Mouse (Mus musculus): ENCODE data around the gene Btnl10. TPM values are rescaled to one million over a fixed set of nuclear protein-coding genes. Genes with fewer than 3 reads are reported as not detected.

The Btnl10 gene
- polyA plus RNA-seq, 1 experiment from 2014 or later: not detected

DNA sequence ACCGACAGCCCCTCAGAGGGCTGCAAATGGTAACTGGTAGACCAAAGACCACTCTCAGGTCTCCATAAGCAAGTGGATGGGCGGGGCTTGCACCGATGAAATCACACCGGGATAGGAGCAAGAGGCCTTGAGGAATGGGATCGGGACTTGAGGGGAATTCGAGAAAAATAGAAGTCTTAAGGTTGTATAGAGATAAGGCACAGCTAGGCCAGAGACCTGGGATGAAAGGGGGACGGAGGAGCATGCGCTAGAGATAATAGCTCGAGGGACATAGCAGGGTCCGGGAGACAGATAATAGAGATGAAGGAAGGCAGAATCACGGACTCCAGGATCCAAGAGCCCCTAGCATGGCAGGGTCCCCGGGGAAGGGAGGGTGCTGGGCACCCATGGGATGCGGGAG lies 20.2 kb downstream of the Btnl10 start:
- ATAC-seq (ENCODE audit: low read depth): peak; percentile 11
- WGBS: under 1% methylated on average over 10 of the region's 13 CpGs

DNA sequence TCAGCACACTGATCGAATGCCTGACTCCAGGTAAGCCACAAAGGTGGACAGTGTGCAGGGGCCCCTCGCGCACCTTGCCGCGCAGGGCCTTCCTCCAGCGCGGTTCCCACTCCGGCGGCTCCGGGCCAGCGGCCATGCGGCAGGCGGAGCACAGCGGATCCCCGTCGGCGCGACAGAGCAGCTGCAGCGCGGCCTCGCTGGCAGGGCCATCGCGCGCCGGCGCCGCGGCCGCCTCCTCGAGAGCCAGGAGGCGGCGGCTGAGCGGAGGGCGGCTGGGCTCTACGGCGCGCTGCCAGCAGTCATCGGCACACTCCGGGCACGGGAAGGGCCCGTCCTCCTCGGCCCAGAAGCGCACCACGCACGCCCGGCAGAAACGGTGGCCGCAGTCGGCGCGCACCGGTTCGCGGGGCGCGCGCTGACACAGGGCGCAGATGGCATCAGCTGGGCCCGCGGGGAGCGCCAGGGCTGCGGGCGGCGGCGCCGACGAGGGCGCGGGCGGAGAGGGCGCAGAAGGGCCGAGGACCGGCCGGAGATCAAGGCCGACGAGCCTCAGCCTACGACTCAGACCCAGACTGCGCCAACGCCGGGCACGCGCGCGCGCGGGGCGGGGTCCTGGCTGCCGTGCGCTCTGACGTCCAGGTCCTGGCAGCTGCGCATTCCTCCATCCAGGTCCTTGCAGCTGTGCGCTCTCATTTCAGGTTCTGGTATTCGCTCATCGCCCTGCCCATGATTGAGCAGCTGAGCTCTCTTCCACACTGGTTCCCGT lies 20.8 kb downstream of the Btnl10 start, which contains the start of gene Rnf187:
Rnf187 (minus strand) TSS at position 595 of the 766 bp plus-strand sequence.
- Histone ChIP-seq H3K4me3 (peak within 1 kb of the TSS; percentile 96), H3K4me2 (peak within 1 kb of the TSS; percentile 94), H3K9me3 (no peaks in the 10 kb centered on the region), H3K27ac (replicated peaks) (peak within 1 kb of the TSS; percentile 96), H3K36me3 (peaks cover 33% of the 10 kb centered on the region), H3K27me3 (no peaks in the 10 kb centered on the region), H3K4me1 (replicated peaks) (peaks cover 35% of the 10 kb centered on the region), H3K9ac (peak within 1 kb of the TSS; percentile 99)
- WGBS: under 1% methylated on average over 95 of the region's 95 CpGs
- peak; percentile 97 for ATAC-seq (ENCODE audit: low read depth)

More for the DNA sequence above, 20.2 kb downstream of the Btnl10 start:
- Histone ChIP-seq H3K4me2 (peak overlapping the region; percentile 94), H3K4me3 (peak overlapping the region; percentile 96), H3K9ac (peak overlapping the region; percentile 99), H3K27ac (replicated peaks) (peak overlapping the region; percentile 96), H3K36me3 (peaks cover 39% of the 10 kb centered on the region), H3K4me1 (replicated peaks) (peaks cover 32% of the 10 kb centered on the region), H3K27me3 (no peaks in the 10 kb centered on the region), H3K9me3 (no peaks in the 10 kb centered on the region)

DNA sequence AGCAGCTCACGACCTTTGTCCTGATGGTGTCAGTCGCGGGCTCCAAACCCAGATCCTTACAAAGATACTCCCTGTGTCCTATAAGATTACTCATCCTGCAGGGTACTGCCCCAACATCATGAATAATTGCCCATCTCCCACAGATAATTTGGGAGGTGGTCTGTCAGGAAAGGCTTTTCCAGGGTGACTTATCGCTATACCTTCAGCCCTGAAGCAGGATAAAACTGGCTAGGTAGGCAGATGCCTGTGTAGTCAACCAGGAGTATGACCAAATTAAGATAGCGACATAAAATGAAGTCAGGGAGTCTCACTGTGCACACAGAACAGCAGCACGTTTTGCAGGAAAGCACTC lies 21.4 kb downstream of the Btnl10 start:
- no peaks in the 10 kb centered on the region for H3K27me3 ChIP-seq
- peak overlapping the region; percentile 96 for H3K4me3 ChIP-seq
- peak overlapping the region; percentile 99 for H3K9ac ChIP-seq
- peaks cover 28% of the 10 kb centered on the region for H3K36me3 ChIP-seq
- H3K4me1 ChIP-seq (replicated peaks): peaks cover 41% of the 10 kb centered on the region
- no peaks in the 10 kb centered on the region for H3K9me3 ChIP-seq
- H3K27ac ChIP-seq (replicated peaks): peak overlapping the region; percentile 96
- peak overlapping the region; percentile 94 for H3K4me2 ChIP-seq
- ATAC-seq (ENCODE audit: low read depth): no peak
- WGBS: 13% methylated on average over 6 of the region's 6 CpGs

DNA sequence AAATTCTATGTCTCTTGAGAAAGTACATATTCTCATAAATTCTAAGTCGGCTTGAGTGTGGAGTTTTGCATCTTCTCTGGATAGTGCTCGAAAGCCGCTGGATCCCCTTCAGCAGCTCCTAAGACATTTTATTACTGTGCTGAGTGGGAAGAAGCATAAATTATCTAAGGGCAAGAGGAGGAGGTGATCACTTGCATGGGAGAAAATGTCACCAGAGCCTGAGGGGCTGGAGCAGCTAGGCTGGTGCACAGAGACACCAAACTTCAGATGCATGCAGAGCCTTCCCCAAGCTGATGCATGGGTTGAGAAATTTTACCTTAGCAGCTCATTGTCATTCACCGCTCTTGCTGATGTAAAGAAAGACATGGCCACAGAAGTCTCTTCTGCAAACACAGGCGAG lies 26.4 kb downstream of the Btnl10 start:
- Histone ChIP-seq H3K4me1 (replicated peaks) (peaks cover 36% of the 10 kb centered on the region), H3K27me3 (no peaks in the 10 kb centered on the region), H3K4me2 (no peak overlapping the region), H3K36me3 (no peaks in the 10 kb centered on the region), H3K9ac (peak overlapping the region; percentile 41; the same call in 1 of the 2 replicates), H3K4me3 (no peak overlapping the region), H3K9me3 (no peaks in the 10 kb centered on the region), H3K27ac (replicated peaks) (peak overlapping the region; percentile 59; the same call in 1 of the 2 replicates)
- ATAC-seq (ENCODE audit: low read depth): no peak
- WGBS: 61% methylated on average over 5 of the region's 5 CpGs

DNA sequence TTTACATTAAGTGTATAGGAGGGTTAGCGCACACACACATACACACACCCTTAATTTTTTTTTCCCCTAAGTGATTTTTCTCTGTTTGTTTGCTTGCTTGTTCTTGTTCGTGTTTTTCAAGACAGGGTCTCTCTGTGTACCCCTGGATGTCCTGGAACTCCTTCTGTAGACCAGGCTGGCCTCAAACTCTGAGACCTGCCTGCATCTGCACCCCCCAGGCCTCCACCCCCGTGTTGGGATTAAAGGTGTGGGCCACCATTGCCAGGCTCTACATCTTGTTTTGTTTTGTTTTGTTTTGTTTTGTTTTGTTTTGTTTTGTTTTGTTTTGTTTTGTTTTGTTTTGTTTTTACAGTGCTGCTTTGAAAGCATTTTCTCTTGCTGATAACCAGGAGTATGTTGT lies 29.6 kb downstream of the Btnl10 start:
- Histone ChIP-seq H3K27me3 (no peaks in the 10 kb centered on the region), H3K27ac (replicated peaks) (peak overlapping the region; percentile 100), H3K9ac (peak overlapping the region; percentile 78), H3K36me3 (no peaks in the 10 kb centered on the region), H3K4me2 (peak overlapping the region; percentile 58), H3K4me1 (replicated peaks) (peaks cover 52% of the 10 kb centered on the region), H3K4me3 (peak overlapping the region; percentile 64), H3K9me3 (no peaks in the 10 kb centered on the region)
- no peak for ATAC-seq (ENCODE audit: low read depth)
- 74% methylated on average over 3 of the region's 3 CpGs for WGBS

DNA sequence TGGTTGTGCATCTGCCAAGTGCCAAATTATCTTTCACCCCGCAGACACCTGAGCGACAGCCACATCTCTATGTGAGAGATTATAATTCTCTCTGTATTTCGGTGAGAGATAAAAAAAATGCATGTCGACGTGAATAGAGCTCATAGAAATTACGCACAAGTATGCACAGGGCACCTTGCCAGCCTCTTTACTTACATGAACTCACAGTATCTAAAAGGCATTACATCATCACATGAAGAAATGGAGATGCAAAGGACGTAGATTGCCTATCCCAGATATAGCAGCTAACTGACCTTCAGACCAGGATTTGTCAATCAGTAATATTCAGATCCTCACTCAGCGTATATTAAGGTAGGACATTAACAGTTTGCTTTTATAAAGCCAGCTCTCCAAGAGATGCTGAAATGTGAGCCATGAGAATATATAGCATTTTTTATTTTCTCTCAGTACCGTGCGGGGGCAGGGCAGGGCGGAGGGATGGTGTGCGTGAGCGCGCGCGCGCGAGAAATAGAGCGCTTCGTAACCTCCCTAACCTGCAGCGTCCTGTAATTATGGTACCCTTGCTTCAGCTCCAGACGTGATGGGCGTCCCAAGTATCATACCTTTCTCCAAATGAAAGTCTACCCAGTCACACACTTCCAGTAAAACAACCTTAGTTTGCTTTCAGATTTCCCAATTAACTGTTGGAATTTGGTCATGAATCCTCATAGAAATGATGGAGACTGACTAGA lies 30.3 kb downstream of the Btnl10 start:
- Histone ChIP-seq H3K4me3 (peak overlapping the region; percentile 64), H3K9me3 (no peaks in the 10 kb centered on the region), H3K27me3 (no peaks in the 10 kb centered on the region), H3K4me1 (replicated peaks) (peaks cover 55% of the 10 kb centered on the region), H3K36me3 (no peaks in the 10 kb centered on the region), H3K27ac (replicated peaks) (peak overlapping the region; percentile 100), H3K4me2 (peak overlapping the region; percentile 58), H3K9ac (peak overlapping the region; percentile 78)
- 13% methylated on average over 23 of the region's 23 CpGs for WGBS
- ATAC-seq (ENCODE audit: low read depth): peak; percentile 74

DNA sequence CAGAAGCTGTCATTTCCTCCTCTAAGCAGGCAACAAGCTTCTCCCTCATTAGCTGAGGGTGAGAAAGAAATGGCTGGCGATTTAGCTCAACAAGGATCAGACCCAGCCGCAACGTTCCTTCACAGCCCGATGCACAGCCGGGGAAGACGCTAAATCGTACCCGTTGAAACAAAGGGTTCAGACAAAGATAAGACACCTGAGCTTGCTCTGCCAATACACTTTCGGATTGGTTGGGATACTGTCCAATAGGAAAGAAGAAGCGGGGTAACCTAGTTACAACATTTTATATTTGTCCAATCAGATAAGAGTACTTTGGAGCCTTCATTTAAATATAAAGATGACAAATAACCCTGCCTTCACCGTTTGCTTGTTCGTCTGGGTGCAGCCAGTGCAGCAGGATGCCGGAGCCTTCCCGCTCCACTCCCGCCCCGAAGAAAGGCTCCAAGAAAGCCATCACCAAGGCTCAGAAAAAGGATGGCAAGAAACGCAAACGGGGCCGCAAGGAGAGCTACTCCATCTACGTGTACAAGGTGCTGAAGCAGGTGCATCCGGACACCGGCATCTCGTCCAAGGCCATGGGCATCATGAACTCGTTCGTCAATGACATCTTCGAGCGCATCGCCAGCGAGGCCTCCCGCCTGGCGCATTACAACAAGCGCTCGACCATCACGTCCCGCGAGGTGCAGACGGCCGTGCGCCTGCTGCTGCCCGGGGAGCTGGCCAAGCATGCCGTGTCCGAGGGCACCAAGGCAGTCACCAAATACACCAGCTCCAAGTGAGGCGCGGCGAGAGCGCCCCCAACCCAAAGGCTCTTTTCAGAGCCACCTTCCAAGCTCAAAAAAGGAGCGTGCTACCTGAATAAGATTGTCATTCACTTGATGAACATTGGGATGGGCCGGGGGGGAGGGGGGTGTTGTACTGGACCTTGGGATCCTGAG lies 31.1 kb downstream of the Btnl10 start, which contains the start of gene Hist3h2ba:
Hist3h2ba (plus strand) TSS at position 379 of the 938 bp plus-strand sequence.
- WGBS: under 1% methylated on average over 48 of the region's 48 CpGs

DNA sequence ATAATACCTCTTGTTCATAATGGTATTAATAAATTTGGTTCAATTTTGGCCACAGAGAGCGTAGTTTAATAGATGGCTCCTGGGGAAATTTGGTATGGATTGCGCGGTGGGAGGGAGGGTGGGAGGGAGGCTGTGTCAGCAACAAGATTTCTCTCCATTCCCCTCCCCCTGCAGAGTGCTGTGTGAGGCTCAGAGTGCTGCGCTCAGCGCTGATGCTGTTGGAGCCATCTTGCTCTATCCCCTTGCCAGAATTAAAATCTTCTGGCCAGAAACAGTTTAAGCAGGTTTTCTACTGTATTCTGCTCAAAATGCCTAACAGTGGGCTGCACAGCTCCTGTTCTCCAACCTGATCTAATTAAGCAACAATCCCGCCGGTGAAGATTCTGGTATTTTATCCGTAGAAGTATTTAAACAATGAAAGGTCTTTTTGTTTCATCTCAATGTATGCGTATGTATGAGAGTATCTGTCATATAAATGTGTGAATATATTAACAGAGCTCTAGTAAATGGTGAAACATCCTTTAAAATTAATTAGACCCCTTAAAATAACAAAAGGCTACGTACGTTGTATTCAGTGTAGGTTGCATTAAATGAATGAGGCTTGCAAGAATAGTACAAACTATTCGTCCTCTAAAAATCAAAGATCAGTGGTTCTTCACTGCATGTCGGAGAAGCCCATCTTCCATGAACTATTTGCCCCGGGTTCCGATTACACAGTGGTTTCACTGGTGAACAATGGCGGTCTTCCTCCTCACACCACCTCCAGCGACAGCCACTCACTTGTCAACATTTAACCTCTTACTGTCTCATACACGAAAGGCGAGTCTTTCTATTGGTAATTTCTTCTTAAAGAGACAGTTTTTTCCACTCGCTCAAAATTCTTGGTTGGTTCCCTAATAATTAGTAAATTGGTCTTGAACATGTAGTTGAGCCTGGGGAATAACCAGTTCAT lies 32.0 kb downstream of the Btnl10 start:
- Histone ChIP-seq H3K9ac (peak overlapping the region; percentile 96), H3K36me3 (no peaks in the 10 kb centered on the region), H3K4me2 (peak overlapping the region; percentile 58), H3K27ac (replicated peaks) (peak overlapping the region; percentile 100), H3K4me1 (replicated peaks) (peaks cover 47% of the 10 kb centered on the region), H3K4me3 (peak overlapping the region; percentile 64), H3K9me3 (no peaks in the 10 kb centered on the region), H3K27me3 (no peaks in the 10 kb centered on the region)
- ATAC-seq (ENCODE audit: low read depth): peak; percentile 68
- WGBS: 3% methylated on average over 20 of the region's 20 CpGs

More for the DNA sequence above, 31.1 kb downstream of the Btnl10 start, which contains the start of gene Hist3h2ba:
- peak within 1 kb of the TSS; percentile 58 for H3K4me2 ChIP-seq
- no peaks in the 10 kb centered on the region for H3K36me3 ChIP-seq
- peak within 1 kb of the TSS; percentile 64 for H3K4me3 ChIP-seq
- H3K9me3 ChIP-seq: no peaks in the 10 kb centered on the region
- ATAC-seq (ENCODE audit: low read depth): peak; percentile 92
- peaks cover 54% of the 10 kb centered on the region for H3K4me1 ChIP-seq (replicated peaks)
- H3K27me3 ChIP-seq: no peaks in the 10 kb centered on the region
- H3K27ac ChIP-seq (replicated peaks): peak within 1 kb of the TSS; percentile 100
- H3K9ac ChIP-seq: peak within 1 kb of the TSS; percentile 96

DNA sequence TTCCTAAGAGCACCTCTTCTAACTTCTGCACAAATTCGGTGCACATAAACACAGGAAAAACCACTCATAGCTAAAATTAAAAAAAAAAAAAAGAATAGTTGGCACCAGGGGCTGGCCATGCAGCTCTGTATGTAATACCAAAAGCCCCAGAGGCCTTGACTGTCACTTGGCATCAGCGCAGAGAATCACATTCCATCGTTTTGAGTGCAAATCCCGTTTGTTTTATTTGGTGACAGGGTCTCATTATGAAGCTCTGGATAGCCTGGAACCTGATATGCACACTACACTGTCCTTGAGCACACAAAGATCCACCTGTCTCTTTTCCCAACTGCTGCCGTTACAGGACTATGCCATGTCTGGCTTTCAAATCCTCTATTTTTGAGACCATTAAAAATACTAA lies 33.5 kb downstream of the Btnl10 start:
- Histone ChIP-seq H3K27ac (replicated peaks) (peak overlapping the region; percentile 100), H3K9me3 (no peaks in the 10 kb centered on the region), H3K4me3 (peak overlapping the region; percentile 64), H3K9ac (peak overlapping the region; percentile 96), H3K36me3 (no peaks in the 10 kb centered on the region), H3K4me1 (replicated peaks) (peaks cover 53% of the 10 kb centered on the region), H3K4me2 (peak overlapping the region; percentile 58), H3K27me3 (no peaks in the 10 kb centered on the region)
- WGBS: 60% methylated on average over 5 of the region's 5 CpGs
- no peak for ATAC-seq (ENCODE audit: low read depth)

DNA sequence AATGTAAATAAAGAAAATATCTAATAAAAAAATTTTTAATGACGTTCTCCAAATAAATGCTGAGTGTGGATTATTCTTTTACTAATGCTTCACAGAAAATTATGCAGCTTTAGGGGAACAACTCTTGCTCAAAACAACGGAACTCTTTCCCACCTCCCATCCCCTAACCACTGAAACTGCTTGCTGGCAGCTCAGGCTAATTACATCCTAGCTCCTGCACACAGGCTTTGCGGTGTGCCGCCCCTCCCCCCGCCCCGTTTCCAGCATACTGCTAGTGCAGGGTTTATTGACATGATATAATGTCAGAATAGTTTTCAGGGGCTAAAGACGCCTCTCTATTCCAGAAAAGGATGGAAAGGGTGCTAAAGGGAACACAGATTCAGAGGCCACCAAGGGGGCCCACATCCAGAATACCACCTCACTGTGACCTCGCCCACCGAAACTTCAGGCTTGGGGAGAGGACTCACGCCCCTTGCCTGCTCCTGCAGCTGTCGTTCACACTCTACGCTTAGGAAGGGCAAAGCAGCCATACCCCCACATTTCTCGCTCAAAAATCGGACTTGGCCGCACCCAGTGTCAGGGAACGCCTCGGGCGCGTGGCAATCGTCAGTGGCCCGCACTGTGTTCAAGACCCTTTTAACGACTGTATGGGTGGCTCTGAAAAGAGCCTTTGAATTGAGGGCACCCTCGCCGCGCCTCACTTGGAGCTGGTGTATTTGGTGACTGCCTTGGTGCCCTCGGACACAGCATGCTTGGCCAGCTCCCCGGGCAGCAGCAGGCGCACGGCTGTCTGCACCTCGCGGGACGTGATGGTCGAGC lies 35.9 kb downstream of the Btnl10 start:
- peak overlapping the region; percentile 87 for H3K4me2 ChIP-seq
- peak overlapping the region; percentile 99 for H3K9ac ChIP-seq
- WGBS: 1% methylated on average over 33 of the region's 33 CpGs
- 0 out of 2 replicates have a peak, but pooled peaks cover 14% of the 10 kb centered on the region for H3K36me3 ChIP-seq
- no peak; the same call in none of the 2 replicates for ATAC-seq (ENCODE audit: low read depth)
- peak overlapping the region; percentile 100 for H3K27ac ChIP-seq (replicated peaks)
- peak overlapping the region; percentile 74 for H3K4me3 ChIP-seq
- H3K4me1 ChIP-seq (replicated peaks): peaks cover 60% of the 10 kb centered on the region
- no peaks in the 10 kb centered on the region for H3K27me3 ChIP-seq
- no peaks in the 10 kb centered on the region for H3K9me3 ChIP-seq
